Mouse (Mus musculus): ENCODE data around the gene Vamp3.
A peak's percentile ranks its signal among the peaks of the same experiment; 100 is the strongest.

The Vamp3 gene

DNA sequence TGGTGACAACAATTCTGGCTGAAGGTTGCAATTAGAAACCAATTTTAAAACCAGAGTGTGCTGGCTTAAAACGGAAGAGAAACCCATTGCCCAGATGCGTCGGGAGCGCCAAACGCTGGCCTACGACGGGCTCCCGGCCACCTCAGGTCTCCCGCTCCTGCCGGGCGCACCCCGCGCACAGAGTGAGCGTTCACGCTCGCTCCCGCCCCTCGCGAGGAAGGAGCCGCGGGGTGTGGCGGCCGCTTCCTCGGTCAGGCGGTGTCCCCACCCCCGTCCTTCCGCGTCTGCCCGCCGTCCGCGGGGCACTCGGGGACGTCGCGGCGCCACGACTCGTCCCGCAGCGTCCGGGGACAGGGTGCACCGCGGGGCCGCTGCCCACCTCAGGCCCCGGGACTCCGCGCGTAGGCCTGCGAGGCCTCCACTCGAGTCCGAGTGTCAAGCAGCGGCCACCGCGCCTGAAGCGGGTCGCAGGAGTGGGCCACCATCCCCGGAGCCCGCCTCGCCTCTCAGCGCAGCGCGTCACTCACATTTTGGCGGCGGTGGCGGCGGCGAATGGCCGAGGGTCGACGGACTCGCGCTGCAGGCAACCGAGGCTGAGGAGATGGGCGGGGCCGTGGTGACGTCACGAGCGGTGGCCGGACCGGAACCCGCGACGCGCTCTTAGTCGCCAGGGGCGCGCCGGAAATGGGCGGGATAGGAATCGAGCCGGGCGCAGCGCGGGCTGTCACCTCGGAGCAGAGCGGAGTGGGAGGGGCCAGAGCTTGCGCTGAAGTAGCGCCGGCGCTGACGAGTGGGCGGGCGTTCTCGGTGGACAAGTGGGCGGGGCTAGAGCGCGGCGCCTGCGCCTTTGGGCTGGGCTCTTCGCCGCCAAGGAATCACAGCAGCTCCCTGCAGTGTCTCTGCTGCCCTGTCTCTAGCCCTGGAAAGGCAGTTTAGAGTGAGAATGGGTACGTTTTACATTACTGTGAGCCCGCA is at the start of gene Vamp3:
TSS of gene Vamp3 (minus strand) at position 617 of the 975 bp plus-strand sequence.
- DNase-seq (ENCODE audit: low read depth, low spot score), result peak; percentile 97

DNA sequence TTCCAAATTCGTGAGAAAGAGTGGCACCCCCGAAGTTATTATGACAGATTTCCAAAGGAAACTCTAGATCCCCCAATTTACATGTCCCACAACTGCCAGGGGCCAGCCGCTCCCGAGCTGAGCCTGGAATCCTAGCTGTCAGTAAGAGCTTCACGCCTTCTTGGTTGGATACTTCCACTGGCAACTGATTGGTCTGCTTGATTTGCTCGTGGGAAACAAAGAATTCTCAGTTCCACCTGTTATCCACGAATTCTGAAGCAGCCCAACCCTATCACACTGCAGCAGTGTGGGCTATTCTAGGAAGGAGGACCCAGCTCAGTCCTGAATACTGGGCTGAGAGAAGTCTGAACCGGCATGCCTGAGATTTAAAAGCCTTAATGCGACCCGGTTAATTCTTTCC is 48.7 kb upstream of the Vamp3 start:
- no peak for DNase-seq (ENCODE audit: low read depth, low spot score)

DNA sequence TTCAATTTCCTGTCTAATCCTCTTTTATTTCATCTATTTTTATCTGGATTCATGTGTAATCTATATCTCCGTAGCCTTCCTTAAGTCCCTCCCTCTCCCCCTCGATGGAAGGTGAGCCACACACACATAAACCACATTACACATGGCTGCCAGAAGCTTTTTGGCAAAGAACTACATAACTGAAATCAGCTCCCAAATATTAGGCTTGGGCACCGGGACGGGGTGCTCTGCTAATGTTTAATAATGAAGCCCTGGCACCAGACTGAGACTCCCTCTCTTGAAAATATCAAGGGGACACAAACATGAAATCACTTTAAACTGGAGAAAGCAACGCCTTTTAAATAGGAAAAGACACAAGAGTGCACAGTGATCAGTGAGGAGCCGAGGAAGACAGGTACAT is 48.1 kb upstream of the Vamp3 start:
- DNase-seq (ENCODE audit: low read depth, low spot score), result no peak

DNA sequence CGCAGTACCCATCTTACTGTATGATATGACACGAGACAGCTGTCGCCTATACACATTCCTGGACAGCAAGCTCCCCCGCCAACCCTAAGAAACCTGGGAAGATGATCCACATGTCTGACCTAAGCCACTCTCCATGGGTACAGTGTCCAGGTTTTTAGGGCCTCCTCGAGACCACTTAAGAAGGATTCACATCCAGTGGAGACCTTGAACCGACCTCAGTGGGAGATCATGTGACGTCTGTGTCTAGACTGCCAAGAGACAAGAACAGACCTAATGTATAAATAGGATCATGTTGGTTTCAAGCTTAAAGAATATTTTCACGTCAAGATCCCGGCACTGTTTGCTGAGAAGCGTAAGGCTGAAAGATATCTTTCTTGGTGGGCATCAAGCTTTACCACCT is 46.4 kb upstream of the Vamp3 start:
- DNase-seq (ENCODE audit: low read depth, low spot score), result no peak

DNA sequence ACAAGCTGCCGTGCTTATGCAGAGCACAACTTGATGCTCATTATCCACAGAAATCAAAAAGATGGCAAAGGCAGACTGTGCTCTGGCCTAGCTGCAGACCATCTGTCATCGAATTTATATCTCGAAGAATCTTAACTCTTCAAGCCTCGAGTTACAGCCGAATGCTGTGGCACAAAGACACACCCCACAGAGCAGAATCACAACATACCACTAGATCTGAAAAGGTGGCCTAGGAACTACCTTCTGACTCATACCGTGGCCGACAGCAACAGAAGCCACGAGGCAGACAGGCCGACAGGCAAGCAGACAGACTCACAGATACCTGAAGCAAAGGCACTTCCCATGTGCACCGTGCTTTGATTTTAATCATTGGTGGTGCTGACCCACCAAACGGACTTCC is 45.9 kb upstream of the Vamp3 start:
- DNase-seq (ENCODE audit: low read depth, low spot score), result no peak

DNA sequence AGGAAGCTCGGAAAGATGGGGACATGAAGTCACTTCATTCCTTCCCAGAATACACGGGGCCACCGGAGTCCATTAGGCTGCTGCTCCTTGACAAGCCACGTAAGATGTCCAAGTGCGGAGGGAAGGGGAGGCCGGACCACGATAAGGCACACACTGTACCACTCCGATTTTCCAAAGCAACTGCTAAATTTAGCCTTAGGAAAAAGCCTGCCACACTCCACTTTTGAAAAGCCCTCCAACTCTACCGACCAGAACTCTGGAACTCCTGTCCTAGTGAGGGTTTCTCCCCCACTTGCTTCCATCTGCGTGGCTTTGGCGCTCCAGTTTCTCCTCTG is 39.3 kb upstream of the Vamp3 start:
- no peak for DNase-seq (ENCODE audit: low read depth, low spot score)

DNA sequence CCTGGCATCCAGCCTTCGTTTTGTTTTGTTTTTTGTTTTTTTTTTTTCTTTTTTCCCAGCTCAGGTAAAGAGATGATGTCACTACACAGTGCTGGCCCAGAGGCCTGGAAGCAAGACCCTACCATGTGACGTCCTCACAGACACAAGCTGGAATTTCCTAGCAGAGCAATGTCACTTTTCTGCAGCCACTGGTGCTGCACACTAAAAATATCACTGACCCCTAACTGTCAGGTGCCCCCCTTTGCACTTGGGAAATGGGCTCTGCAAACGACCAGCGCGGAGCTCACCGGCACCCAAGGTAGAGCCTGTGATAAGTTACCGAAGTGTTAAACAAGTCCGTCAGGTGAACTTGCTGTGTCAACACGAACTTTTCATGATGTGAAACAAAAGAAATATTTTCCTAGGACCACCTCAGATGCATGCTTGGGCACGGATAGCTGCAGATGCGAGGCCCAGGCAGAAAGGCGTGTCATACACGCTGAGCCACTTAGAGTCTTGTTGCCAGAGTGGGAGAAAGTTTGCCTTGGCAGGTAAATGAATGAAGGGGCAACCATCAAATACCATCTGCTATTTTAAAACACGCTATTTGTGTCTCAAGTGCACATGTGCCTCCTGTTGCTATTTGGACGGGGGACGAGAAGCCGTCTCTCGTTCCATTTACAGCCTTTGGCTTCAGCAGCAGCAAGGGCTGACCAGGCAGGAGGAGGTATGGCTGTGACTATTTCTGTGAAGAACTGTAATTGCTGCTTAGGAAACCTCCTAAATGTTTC is 38.8 kb upstream of the Vamp3 start:
- DNase-seq (ENCODE audit: low read depth, low spot score), result no peak

DNA sequence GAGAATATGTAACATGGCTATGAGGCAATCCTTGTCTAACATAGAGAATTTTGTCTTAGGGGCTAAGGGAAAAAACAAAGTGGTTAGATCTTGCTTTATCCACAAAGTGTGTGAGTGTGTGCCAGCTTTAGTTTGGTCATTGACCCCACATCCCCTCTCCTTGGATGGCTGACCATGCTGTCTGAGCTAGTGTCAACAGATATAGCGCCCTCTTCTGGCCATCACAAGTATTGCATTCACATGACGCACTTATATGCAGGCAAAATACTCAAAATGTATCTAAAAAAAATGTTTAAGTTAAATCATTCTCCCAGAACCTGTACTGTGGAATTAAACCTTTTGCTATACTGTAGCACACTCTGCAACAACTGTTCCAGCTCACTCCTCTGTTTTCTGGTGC is 37.4 kb upstream of the Vamp3 start:
- DNase-seq (ENCODE audit: low read depth, low spot score), result peak; percentile 16

DNA sequence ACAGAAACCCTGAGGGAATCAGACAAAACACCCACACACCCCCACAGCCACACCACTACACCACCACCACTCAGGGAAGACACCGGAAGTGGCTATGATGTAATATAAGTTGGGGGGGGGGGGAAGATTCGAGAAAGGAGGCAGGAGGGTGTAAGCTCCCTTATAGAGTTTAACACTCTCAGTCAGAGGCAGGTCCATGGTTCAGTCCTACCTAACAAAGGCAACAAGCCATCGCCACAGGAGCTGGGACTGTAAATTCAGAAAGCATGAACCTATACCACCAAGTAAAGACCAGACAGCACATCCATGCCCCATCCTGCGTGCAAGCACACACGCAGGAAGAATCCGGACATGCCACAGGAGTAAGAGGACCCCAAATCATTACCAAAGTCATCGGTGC is 31.5 kb upstream of the Vamp3 start, which contains the start of gene Gm13090:
TSS of gene Gm13090 (plus strand) at position 301 of the 400 bp plus-strand sequence.
- DNase-seq (ENCODE audit: low read depth, low spot score), result no peak

DNA sequence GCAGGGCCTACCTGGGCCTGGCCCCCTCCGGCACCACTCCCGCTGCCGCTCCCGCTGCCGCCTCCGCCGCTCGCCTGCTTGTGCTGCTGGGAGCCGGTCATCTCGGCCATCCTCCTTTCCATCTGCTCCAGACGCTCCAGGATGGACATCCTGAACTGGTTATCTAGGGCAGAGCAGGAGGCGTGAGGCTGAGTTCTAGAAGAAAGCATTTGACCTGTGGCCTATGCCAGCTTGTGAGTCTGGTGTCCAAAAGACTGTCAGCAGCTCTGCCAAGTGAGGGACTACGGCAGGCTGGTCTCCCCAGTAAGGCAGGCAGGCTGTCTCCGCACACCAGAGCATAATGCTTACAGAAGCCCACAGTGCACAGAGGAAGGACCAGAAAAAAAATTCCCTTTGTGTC is 31.1 kb upstream of the Vamp3 start:
- no peak for DNase-seq (ENCODE audit: low read depth, low spot score)

DNA sequence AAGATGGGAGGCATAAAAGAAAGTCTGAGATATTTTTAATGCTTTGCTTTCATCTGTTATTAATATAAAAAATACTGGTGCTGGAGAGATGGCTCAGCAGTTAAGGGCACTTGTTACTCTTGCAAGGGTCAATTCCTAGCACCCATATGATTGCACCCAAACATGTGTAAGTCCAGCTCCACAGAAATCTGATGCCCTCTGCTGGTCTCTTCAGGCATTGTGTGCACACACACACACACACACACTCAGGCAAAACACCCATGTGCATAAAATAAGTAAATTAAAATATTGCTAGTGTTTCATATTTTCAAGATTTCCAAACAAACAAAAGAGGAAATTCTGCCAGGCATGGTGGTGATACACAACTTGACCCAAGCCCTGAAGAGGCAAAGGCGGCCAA is 29.6 kb upstream of the Vamp3 start:
- no peak for DNase-seq (ENCODE audit: low read depth, low spot score)

DNA sequence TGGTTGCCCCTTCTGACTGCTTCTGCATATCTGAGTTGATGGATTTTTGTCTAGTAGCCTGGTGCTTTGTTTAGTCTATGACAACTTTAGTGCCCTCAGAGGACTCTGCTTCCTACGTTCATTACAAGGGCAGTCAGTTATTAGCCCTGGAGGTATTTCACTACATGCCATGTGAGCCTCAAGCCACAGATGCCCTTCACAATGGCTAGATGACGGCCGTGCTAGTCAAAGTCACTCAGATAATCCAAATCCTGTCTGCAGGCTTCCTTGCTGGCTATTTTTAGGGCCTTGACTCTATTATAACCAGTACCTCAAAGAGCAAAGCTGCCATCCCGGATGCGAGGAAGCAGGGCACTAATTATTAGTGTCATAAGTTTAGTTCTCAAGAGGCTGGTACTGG is 25.3 kb upstream of the Vamp3 start:
- DNase-seq (ENCODE audit: low read depth, low spot score), result no peak

DNA sequence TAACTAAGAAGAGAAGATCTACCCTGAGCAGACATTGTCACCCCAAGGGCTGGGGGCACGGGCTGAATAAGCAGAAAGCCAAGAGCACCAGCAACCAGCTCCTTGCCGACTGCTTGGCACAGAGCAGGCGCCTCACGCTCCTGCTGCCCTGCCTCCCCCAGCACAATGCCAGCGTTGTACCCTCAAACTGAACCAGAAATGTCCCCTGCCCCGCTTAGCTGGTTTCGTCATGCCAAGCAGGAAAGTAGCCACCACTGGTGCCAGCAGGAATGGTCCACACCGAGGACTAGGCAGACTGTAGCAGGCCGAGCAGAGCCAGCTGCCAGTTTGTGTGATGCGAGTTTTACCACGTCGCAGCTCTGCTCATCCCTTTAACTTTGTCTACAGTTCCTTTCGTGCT is 24.2 kb upstream of the Vamp3 start:
- DNase-seq (ENCODE audit: low read depth, low spot score), result no peak

DNA sequence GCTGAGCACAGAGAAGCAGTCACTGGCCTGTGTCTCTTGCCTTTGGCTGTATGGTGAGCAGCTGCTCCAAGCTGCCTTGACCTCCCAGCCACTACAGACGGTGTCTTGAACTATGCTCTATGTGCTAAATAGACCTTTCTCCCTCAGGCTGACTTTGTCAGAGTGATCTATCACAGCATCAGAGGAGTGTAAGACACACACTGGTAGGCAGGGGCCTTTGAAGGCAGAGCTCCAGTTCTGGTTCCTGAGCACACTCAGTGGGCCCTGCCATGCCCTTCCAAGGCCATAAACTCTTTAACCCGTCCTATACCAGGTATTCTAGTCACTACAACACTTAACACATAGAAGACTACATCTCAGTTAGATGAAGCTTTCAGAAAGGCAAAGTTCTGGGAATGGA is 23.6 kb upstream of the Vamp3 start:
- no peak for DNase-seq (ENCODE audit: low read depth, low spot score)

DNA sequence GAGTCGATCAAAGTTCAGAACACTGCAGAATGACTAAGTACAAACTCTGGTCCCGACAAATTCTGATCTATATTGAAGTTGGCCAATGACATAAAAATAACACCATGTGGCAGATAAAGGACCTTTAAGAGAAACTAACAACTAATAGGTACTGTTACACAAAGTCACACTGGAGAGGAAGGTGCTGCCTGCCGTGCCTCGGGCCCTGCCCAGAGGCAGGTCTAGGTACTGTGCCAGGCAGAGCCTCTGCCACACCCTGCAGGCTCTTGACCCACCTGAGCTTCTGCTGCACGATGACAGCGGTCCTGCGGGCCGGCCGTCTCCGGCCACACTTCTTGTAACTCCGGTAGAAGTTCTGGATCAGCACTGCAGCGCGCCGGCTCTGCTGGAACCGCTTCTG is 17.1 kb upstream of the Vamp3 start:
- no peak for DNase-seq (ENCODE audit: low read depth, low spot score)

DNA sequence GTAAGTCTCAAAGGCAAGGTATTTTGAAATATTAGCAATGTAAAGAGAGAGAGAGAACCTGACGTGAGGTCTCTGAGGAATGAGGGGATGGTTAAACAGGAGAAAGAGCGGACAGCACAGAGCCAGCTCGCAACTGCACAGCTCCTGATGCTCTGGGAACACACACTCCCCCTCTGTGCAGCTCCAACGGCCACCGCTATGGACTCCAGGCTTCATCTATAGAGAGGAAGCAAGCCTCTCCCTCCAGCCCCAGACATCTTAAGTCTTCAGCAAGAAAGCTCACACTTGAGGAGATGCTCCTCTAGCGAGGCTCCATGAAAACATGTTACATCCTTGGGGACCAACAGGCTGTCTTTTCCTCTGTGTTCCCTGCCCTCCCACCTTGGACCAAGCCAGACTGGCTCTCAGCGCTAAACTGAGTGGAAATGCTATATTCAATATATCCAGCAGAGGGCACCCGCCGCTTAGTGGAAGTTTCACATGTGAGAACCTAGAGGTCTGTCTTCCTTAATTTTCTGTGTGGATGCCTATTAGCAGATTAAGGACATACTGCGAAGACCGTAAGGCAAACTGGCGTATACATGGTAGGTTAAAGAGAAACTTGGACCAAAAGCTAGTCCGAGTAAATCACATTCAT is 15.5 kb upstream of the Vamp3 start:
- peak; percentile 81 for DNase-seq (ENCODE audit: low read depth, low spot score)

DNA sequence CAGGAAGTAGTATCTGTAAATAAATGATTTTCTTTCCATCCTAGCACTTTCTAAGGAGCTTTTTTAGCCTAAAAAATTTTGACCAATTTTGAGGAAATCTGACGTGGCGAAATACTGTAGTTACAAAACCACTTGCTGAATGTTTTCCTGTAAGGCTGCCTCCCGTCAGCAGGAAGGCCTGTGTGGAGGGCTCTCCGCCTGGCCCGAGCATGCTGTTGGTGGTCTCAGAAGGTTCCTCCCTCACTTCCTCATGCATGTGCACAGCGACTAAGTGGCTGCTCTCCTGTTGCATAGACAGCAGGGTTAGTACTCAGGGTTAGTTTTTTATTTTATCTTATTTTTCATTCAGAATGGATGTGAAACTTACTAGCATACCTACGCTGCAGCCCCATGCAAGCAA is 13.2 kb upstream of the Vamp3 start:
- DNase-seq (ENCODE audit: low read depth, low spot score), result no peak

DNA sequence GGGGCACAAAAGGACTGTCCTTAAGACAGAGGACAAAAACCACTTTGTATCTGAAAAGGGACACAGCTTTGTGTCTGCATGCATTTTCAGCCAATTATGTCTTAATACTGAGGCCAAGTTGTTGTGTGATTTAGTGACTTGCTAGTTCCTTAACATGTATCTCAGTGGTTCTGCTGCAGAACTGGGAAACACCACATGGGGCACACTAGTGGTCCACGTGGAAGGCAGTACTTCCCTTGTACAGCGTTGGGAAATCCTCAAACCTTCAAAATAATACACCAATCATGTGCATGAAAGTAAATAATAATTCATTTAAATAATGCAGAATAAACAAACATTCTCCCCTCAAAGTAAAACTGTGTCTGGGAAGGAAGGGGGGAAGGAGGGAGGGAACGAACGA is 11.0 kb upstream of the Vamp3 start:
- peak; percentile 18 for DNase-seq (ENCODE audit: low read depth, low spot score)

DNA sequence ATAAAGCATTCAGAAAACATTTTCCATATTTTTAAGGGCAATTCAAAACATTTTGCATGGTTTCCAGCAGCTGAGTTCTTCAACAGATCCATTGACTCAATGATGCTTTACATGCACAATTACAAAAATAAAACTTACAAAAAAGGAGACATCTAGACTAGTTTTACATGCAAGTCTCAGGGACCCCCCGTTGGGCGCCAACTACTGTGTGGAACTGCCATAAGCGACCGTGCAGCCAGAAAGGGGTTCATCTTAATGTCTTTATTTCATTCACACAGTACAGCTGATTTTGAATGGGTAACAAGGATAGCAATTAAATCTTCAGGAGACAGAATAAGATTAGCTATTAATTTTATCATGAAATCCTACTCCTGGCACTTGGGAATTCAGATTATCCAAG is 1.8 kb upstream of the Vamp3 start:
- DNase-seq (ENCODE audit: low read depth, low spot score), result no peak

DNA sequence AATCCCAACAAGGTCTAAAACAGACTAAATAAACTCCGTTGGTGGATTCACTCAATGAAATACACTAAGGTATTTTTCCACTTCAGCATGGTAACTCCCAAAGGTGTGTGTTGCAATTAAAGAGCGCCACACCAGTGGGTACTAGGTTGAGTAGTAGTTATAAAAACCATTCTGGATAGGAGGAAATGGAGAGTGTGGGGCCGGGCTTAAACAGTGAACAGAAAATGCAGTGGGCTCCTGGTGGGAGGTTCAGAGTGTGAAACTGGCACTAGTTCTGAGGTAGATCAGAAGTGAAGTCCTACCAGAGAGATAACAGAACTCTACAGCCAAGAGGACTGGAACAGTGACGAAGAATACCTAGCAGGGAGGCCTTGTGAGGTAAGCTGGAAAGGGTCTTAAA is 871 bp upstream of the Vamp3 start:
- no peak for DNase-seq (ENCODE audit: low read depth, low spot score)

DNA sequence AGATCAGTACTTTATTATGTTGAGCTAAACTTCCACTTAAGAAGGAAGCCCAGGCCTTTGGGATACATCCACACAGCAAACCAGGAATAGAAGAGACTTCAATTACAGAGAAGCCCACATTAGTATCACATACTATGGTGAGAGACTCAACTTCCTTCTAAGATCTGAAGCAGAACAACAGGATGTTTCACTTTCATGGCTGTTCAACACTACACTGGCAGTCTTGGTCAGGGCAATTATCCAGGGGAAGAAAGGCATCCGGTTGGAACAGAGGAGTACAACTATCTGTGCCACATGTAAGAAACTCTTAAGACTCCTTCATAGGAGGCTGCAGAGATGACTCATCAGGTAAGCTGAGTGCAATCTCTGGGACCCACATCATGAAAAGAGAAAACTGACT is 6.6 kb downstream of the Vamp3 start:
- peak; percentile 39 for DNase-seq (ENCODE audit: low read depth, low spot score)

DNA sequence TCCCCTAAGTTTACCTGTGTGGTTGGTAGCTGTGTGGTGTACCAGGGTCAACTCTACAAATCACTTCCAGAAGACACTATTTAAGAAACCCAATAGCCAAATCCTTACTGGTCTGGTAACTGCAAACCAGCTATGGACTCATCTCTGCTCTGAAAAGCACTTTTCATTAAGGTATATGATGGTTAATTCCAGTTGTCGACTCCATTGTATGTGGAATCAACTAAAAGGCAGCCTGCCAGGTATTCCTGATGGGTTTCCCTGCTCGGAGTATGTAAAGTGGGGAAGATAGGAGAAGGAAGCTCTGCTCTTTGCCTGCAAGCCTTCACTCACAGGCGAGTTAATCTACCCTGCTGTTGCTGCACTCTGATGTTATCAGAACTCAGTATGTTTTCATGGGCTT is 11.2 kb downstream of the Vamp3 start:
- DNase-seq (ENCODE audit: low read depth, low spot score), result no peak

Measured in 3T3-L1 (cell line).